Mouse (Mus musculus) megakaryocyte-erythroid progenitor cell, adult 5-6 weeks (primary cell): ENCODE measurements around the gene Ces3a. TPM values are rescaled to one million over a fixed set of nuclear protein-coding genes. Genes with fewer than 3 reads are reported as not detected.
A peak's percentile ranks its signal among the peaks of the same experiment; 100 is the strongest.
"Not testable (repeated sequence)": the region's sequence is repeated elsewhere in the genome, so short reads cannot be mapped to it uniquely, and the experiment has no call there.

Source experiments
- ATAC-seq: replicated peaks from 2 replicates; pipeline ENCODE4 v1.8.0; 2016; ENCODE audit warnings: mild to moderate bottlenecking, inconsistent platforms; ENCODE audit not compliant: severe bottlenecking, poor library complexity, low FRiP score, low TSS enrichment
- total RNA-seq, 2 experiments: library from RNA; stranded (forward) in 1 of 2; stranded (reverse) in 1 of 2; fragments of 200-1000, 215-1000 nt in 1 of 2; fragments of >200 nt in 1 of 2; fragmentation: Nextera tagmentation in 1 of 2; gene quantifications; 2 replicates each; pipeline ENCODE4 v1.2.3; 2014 to 2017

Ces3a gene
- total RNA-seq (2014; fragmentation: Nextera tagmentation): not detected in 2 replicates
- not detected in 2 replicates for total RNA-seq (2017)

- no peak for ATAC-seq
These were observed at the start of gene Ces3a for GRCm38 (mm10) chr8:105048371-105048854. Gene Ces3a (plus strand): TSS chr8:105048601.

GRCm38 (mm10) chr8:104999183-104999582, 49.2 kb upstream of the Ces3a start:
- ATAC-seq: no peak

DNA sequence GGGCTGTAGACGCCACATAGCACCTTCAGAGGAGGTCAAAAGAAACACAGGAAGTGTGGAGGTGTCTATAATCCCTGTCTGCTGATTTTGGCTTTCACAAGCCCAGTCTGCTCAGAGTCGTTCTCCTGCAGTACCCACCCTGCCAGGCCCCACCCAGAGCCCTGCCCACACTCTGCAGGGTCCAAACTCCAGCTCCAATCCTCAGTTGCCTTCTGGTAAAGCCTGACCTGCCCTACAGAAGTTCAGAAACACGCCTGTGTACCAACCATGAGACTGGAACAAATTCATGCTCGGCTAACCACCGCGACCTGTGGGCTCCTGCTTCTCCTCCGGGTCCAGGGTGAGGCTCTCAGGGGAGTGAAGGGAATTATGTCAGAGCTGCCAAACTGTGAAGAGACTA, 47.8 kb upstream of the Ces3a start, which contains the start of gene Ces2h:
TSS of gene Ces2h (plus strand) at position 268 of the 400 bp plus-strand sequence.
- ATAC-seq: no peak

DNA sequence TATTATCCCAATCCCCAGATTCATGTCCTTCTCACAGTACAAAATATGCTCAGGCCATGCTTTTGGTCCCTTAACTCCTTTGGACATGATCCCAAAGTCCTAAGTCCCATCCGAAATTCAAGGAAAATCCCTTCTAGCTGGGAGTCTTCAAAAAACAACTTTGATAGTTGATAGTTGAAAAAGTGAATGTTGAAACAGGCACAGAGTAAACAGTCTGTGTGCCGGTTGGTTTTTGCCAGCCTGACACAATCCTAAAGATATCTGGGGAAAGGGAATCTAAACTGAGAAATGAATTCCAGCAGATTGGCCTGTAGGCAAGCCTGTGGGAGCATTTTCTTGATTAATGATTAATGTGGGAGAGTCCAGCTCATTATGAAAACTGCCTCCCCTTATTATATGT, 38.4 kb upstream of the Ces3a start:
- no peak for ATAC-seq

DNA sequence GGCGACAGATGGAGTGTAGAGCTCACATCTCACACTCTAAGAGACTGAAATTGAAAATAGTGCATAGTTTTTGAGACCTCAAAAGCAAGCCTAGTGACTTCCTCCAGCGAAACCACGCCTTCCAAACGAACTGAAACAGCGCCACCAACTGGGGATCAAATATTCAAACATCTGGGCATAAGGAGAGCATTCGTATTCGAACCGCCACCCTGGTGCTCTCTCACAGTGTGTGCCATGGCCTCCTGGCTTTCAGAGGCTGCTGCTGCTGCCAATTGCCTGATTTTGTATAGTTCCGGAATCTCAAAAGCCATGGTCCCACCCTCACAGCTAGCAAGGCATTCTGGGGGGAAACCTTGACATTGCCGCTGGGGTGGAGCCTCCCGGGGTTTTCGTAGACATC, 37.3 kb upstream of the Ces3a start:
- 0 out of 2 replicates have a peak, but pooled peaks have one; percentile 30 for ATAC-seq

DNA sequence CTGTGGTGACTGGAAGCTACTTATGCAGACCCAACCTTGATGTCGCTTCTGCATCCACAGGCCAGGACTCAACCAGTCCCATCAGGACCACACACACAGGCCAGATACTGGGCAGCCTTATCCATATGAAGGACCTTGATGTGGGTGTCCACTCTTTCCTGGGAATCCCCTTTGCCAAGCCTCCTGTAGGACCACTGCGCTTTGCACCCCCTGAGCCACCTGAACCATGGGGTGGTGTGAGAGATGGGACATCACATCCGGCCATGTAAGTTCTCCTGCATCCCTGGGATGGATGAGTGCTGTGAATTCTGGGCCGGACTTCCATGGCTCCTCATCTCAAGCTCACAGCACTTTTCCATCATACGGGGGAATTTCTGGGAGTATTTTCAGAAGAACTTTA, 34.0 kb upstream of the Ces3a start:
- no peak for ATAC-seq

DNA sequence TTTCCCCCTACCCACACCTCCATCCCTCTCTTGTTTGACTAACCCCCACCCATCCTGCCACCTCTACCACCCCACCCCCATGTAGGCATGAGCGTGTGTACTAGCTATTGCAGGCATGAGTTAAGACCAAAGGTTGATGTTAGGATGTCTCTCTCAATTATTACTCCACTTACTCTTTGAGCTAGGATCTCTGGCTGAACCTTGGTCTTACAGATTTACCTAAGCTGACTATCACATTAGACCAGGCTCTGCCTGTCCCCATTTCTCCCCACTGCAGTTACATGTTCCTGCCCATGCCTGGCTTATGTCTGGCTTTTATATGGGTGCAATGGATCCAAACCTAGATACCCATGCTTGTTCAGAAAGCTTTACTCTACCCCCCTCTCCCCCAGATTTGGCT, 26.4 kb upstream of the Ces3a start:
- ATAC-seq: no peak

- ATAC-seq: no peak
These were observed 25.3 kb upstream of the Ces3a start for GRCm38 (mm10) chr8:105023087-105023486.

DNA sequence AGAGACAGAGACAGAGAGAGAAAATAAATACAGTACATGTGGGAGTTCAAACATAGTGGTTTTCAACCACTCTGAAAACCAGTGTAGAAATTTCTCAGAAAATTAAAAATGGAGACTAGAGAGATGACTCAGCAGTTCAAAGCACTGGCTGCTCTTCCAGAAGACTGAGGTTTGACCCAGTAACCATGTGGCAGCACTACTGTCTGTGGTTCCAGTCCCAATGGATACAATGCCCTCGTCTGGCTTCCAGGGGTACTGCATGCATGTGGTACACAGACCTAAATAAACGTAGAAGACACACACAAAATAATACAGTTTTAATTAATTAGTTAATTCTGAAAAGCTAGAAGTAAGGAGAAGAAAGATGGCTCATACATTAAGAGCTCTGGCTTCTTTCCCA, 23.4 kb upstream of the Ces3a start:
- ATAC-seq: peak; percentile 91

DNA sequence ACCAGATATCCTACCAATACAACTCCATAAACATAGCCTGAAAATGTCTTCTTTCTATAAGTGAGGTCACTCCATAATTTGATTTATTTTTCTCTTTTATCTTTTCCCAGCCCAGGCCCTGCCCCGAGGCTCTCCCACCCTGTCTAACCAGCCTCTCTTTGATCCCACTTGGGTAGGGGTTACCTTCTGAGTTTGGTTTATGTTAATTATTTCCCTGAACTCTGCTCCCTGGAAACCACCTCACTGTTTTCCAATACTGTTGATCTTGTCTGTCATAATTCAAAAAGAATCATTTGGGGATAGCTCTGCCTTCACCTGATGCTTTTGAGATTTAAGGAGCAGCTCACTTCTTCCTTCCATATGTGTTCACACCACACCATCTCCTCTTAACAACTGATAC, 4.9 kb upstream of the Ces3a start:
- no peak for ATAC-seq

- ATAC-seq: no peak
These were observed 2.5 kb upstream of the Ces3a start for GRCm38 (mm10) chr8:105045824-105046401.

DNA sequence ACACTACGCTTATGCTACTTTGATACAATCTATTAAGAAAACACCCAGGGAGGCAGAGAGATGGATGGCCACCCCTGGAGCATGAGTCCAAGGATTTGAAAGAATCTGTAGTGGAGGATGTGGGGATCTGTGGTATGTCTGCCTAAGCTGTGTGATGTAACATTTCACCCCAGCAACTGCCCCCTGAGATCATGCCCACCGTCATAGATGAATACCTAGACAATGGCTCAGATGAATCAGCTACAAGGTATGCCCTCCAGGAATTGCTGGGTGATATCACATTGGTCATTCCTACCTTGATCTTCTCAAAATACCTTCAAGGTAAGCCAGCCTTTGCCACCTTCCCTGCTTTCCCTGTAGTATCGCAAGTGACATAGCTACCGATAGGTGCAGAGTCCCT, 7.8 kb downstream of the Ces3a start:
- ATAC-seq: no peak

- ATAC-seq: no peak
These were observed 11.7 kb downstream of the Ces3a start for GRCm38 (mm10) chr8:105060056-105060455.

DNA sequence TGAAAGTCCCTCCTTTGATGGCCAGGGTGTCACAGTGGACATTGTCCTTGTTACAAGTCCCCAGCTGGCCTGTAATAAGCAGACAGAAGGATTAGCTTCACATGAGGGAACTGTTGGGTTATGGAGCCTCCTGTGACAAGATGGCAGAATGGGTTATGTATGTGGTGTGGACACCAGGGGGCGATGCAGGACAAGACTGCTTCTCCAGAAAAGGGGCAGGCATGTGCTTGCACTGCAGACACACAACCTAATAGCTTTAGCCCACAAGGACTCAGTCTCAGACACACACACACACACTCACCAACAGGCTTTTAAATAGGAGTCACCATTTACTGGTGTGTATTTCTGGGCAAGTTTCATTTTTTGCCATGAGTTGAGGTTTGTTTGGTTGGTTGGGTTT, 18.4 kb downstream of the Ces3a start:
- ATAC-seq: peak; percentile 80

GRCm38 (mm10) chr8:105067905-105068304, 19.5 kb downstream of the Ces3a start:
- not testable (repeated sequence) for ATAC-seq

GRCm38 (mm10) chr8:105068971-105069370, 20.6 kb downstream of the Ces3a start:
- ATAC-seq: no peak

GRCm38 (mm10) chr8:105076601-105077000, 28.2 kb downstream of the Ces3a start:
- ATAC-seq: no peak

DNA sequence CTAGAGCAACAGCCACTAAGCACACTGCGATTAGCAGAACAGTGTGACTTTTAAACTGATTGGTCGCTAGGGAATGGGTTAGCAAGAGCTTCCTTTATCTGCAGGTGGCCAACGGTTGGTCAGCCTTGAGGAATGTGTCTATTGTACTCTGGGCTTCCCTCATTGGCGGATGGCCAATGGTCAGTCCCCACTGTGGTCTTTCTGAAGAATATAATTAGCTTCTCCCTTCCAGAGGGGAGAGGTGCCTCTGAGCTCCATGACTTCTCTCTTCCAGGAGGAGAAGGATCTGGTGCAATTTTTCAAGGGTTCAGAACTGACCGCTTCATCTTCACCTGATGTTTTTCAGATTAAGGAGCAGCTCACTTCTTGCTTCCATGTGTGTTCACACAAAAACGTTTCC, 28.7 kb downstream of the Ces3a start:
- no peak for ATAC-seq

- no peak for ATAC-seq
These were observed 30.2 kb downstream of the Ces3a start for GRCm38 (mm10) chr8:105078591-105078990.

- ATAC-seq: no peak
These were observed 32.5 kb downstream of the Ces3a start for GRCm38 (mm10) chr8:105080814-105081336.

DNA sequence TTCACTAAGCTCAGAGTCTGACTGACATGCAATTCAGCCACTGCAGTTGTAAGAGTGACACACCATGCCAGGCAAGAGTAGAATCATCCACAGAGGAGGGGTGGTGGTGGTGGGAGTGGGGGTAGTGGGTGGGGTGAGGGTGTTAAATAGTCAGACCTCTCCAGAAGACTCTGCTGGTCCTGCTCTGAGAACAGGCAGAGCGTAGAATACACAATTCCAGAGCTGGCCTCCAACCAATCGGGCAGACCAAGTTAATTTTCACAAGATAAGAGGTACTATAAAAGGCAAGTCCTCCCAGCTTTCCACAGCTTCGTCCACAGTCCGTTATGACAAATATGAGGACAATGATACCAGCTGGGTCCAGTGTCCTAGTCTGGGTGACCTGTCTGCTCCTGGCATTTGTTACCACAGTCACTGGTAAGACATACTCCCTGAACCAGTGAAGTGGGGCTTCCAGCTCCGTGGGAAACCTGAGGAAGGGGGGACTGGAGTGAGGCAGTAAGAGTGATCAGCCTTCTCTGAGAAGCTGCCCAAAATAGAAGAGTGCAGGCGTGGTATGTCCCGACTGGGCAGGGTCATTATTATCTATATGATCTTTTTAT, 35.1 kb downstream of the Ces3a start, which contains the start of gene Ces3b:
TSS of gene Ces3b (plus strand) at position 305 of the 602 bp plus-strand sequence.
- no peak for ATAC-seq
